ENCODE assay signal across 8 mouse cellular contexts in the genomic region with DNA sequence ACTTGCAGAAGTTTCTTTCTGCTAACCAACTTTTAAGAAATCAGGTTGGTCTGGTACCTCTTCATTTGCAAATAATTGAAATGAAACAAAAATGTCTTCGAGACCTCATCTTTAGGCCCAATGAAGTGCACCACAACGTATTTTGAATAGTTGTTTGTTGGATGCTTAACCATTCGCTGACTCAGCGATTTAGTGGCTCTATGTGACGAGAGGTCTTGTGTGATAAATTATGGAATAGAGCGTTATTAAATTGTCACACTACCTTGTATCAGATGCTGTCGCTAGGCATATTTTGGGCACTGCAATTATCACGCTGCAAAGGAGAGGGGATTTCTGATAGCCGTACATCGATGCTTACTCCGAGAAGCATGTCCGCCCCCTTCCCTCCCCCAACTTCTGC.
A peak's percentile ranks its signal among the peaks of the same experiment; 100 is the strongest.
DNase-seq lines count a peak whose midpoint lies in the region; ATAC-seq lines count a peak whose summit lies in the region.

No protein-coding gene starts in this region.

- H3K36me3 ChIP-seq in kidney, embryonic 14.5 days (ENCODE audit: control insufficient read depth, insufficient read depth, low read length) = no peaks in the 10 kb centered on the region
- no peaks in the 10 kb centered on the region for H3K36me3 ChIP-seq in embryonic facial prominence, embryonic 10.5 days (replicated peaks)
- H3K36me3 ChIP-seq in intestine, embryonic 14.5 days (ENCODE audit: control insufficient read depth, insufficient read depth, low read length) = no peaks in the 10 kb centered on the region
- H3K36me3 ChIP-seq in neural tube, embryonic 12.5 days = no peaks in the 10 kb centered on the region

- WGBS in kidney, embryonic 14.5 days = 15% methylated on average over 12 of the region's 12 CpGs
- WGBS in embryonic facial prominence, embryonic 10.5 days = 19% methylated on average over 12 of the region's 12 CpGs
- 30% methylated on average over 12 of the region's 12 CpGs for WGBS in intestine, embryonic 14.5 days
- WGBS in neural tube, embryonic 12.5 days = 26% methylated on average over 12 of the region's 12 CpGs

- no peaks in the 10 kb centered on the region for H3K9me3 ChIP-seq in kidney, embryonic 14.5 days (ENCODE audit: control insufficient read depth, low read length)
- H3K9me3 ChIP-seq in embryonic facial prominence, embryonic 10.5 days = no peaks in the 10 kb centered on the region
- no peaks in the 10 kb centered on the region for H3K9me3 ChIP-seq in intestine, embryonic 14.5 days (ENCODE audit: control insufficient read depth, low read length)
- no peaks in the 10 kb centered on the region for H3K9me3 ChIP-seq in neural tube, embryonic 12.5 days

- peak overlapping the region; percentile 25; the same call in 1 of the 2 replicates for H3K9ac ChIP-seq in kidney, embryonic 14.5 days (ENCODE audit: low read depth, low read length)
- H3K9ac ChIP-seq in intestine, embryonic 14.5 days (ENCODE audit: low read length) = no peak overlapping the region
- H3K9ac ChIP-seq in neural tube, embryonic 12.5 days = peak overlapping the region; percentile 35; the same call in 1 of the 2 replicates

- H3K27ac ChIP-seq in kidney, embryonic 14.5 days (ENCODE audit: low read depth, low read length) = no peak overlapping the region
- H3K27ac ChIP-seq in embryonic facial prominence, embryonic 10.5 days (replicated peaks) = no peak overlapping the region
- no peak overlapping the region for H3K27ac ChIP-seq in intestine, embryonic 14.5 days (ENCODE audit: low read depth)
- H3K27ac ChIP-seq in neural tube, embryonic 12.5 days = no peak overlapping the region

- DNase-seq in kidney, postnatal 25 days = no peak
- peak; percentile 20 for DNase-seq in embryonic facial prominence, embryonic 10.5 days (ENCODE audit: low spot score)
- no peak for DNase-seq in intestine, embryonic 14.5 days (ENCODE audit: low spot score)
- no peak for DNase-seq in left cerebral cortex, adult 18-20 months (ENCODE audit: low spot score in 2 of 2)
- no peak for DNase-seq in spleen, postnatal 4 days (ENCODE audit: low spot score in 2 of 2)
- no peak for DNase-seq in right cerebral cortex, postnatal 25 days

- no peak for ATAC-seq in kidney, embryonic 14.5 days (ENCODE audit: low FRiP score, low TSS enrichment)
- no peak for ATAC-seq in intestine, embryonic 14.5 days (replicated peaks; ENCODE audit: low FRiP score, low TSS enrichment, low read depth)
- no peak for ATAC-seq in neural tube, embryonic 12.5 days (ENCODE audit: low FRiP score, low read depth)

- 0 out of 2 replicates have a peak, but pooled peaks cover 3% of the 10 kb centered on the region for H3K4me1 ChIP-seq in kidney, embryonic 14.5 days (ENCODE audit: control insufficient read depth, insufficient read depth, low read length)
- peaks cover 19% of the 10 kb centered on the region for H3K4me1 ChIP-seq in embryonic facial prominence, embryonic 10.5 days
- H3K4me1 ChIP-seq in intestine, embryonic 14.5 days (replicated peaks; ENCODE audit: control insufficient read depth, insufficient read depth, low read length) = no peaks in the 10 kb centered on the region; the same call in 1 of the 2 replicates
- no peaks in the 10 kb centered on the region for H3K4me1 ChIP-seq in neural tube, embryonic 12.5 days

- peak overlapping the region; percentile 58 for H3K4me2 ChIP-seq in kidney, embryonic 14.5 days (replicated peaks; ENCODE audit: low read depth, low read length)
- peak overlapping the region; percentile 55 for H3K4me2 ChIP-seq in intestine, embryonic 14.5 days (ENCODE audit: low read length)
- H3K4me2 ChIP-seq in neural tube, embryonic 12.5 days (replicated peaks) = peak overlapping the region; percentile 63

- H3K4me3 ChIP-seq in kidney, embryonic 14.5 days (ENCODE audit: low read length) = peak overlapping the region; percentile 27
- H3K4me3 ChIP-seq in embryonic facial prominence, embryonic 10.5 days = peak overlapping the region; percentile 61
- peak overlapping the region; percentile 33 for H3K4me3 ChIP-seq in intestine, embryonic 14.5 days (ENCODE audit: low read depth, low read length)
- H3K4me3 ChIP-seq in neural tube, embryonic 12.5 days = peak overlapping the region; percentile 31

- H3K27me3 ChIP-seq in kidney, embryonic 14.5 days (ENCODE audit: control insufficient read depth, insufficient read depth, low read length) = no peaks in the 10 kb centered on the region
- H3K27me3 ChIP-seq in embryonic facial prominence, embryonic 10.5 days (replicated peaks; ENCODE audit: low read depth, poor library complexity, severe bottlenecking) = no peaks in the 10 kb centered on the region
- H3K27me3 ChIP-seq in intestine, embryonic 14.5 days (replicated peaks; ENCODE audit: control insufficient read depth, insufficient read depth, low read length) = 0 out of 2 replicates have a peak, but pooled peaks cover 16% of the 10 kb centered on the region
- H3K27me3 ChIP-seq in neural tube, embryonic 12.5 days (replicated peaks) = no peaks in the 10 kb centered on the region
